Mouse (Mus musculus): ENCODE results near the gene Cdh13. TPM values are rescaled to one million over a fixed set of nuclear protein-coding genes. Genes with fewer than 3 reads are reported as not detected.

Gene Cdh13
- polyA plus RNA-seq, 1 experiment from 2014 or later, result 18.2 TPM

GRCm38 (mm10) chr8:118379657-118380056 is 96.1 kb downstream of the Cdh13 start:
- Histone ChIP-seq H3K9me3 (ENCODE audit: control insufficient read depth, low read length) (no peaks in the 10 kb centered on the region), H3K4me2 (ENCODE audit: low read length) (no peak overlapping the region), H3K9ac (ENCODE audit: low read length) (no peak overlapping the region), H3K4me1 (replicated peaks; ENCODE audit: control insufficient read depth, insufficient read depth, low read length) (no peaks in the 10 kb centered on the region), H3K4me3 (ENCODE audit: low read depth, low read length) (no peak overlapping the region), H3K36me3 (ENCODE audit: control insufficient read depth, insufficient read depth, low read length) (no peaks in the 10 kb centered on the region), H3K27ac (ENCODE audit: low read depth) (no peak overlapping the region), H3K27me3 (replicated peaks; ENCODE audit: control insufficient read depth, insufficient read depth, low read length) (no peaks in the 10 kb centered on the region)
- ATAC-seq (replicated peaks; ENCODE audit: low FRiP score, low TSS enrichment, low read depth) (no peak), DNase-seq (ENCODE audit: low spot score) (no peak)
- 51% methylated on average over 3 of the region's 3 CpGs for WGBS

GRCm38 (mm10) chr8:118380058-118380457 is 96.5 kb downstream of the Cdh13 start:
- no peak for ATAC-seq (replicated peaks; ENCODE audit: low FRiP score, low TSS enrichment, low read depth)
- Histone ChIP-seq H3K27me3 (replicated peaks; ENCODE audit: control insufficient read depth, insufficient read depth, low read length) (no peaks in the 10 kb centered on the region), H3K9ac (ENCODE audit: low read length) (no peak overlapping the region), H3K27ac (ENCODE audit: low read depth) (no peak overlapping the region), H3K9me3 (ENCODE audit: control insufficient read depth, low read length) (no peaks in the 10 kb centered on the region), H3K36me3 (ENCODE audit: control insufficient read depth, insufficient read depth, low read length) (no peaks in the 10 kb centered on the region), H3K4me1 (replicated peaks; ENCODE audit: control insufficient read depth, insufficient read depth, low read length) (no peaks in the 10 kb centered on the region), H3K4me3 (ENCODE audit: low read depth, low read length) (no peak overlapping the region), H3K4me2 (ENCODE audit: low read length) (no peak overlapping the region)
- no peak for DNase-seq (ENCODE audit: low spot score)
- 67% methylated on average over 8 of the region's 8 CpGs for WGBS

GRCm38 (mm10) chr8:118380782-118381181 is 97.2 kb downstream of the Cdh13 start:
- ATAC-seq (replicated peaks; ENCODE audit: low FRiP score, low TSS enrichment, low read depth), result no peak
- WGBS, result 63% methylated on average over 9 of the region's 9 CpGs

GRCm38 (mm10) chr8:118381641-118382040 is 98.1 kb downstream of the Cdh13 start:
- no peak overlapping the region for H3K4me2 ChIP-seq (ENCODE audit: low read length)
- WGBS, result 91% methylated on average over 7 of the region's 7 CpGs

More at GRCm38 (mm10) chr8:118380782-118381181, 97.2 kb downstream of the Cdh13 start:
- H3K4me1 ChIP-seq (replicated peaks; ENCODE audit: control insufficient read depth, insufficient read depth, low read length), result no peaks in the 10 kb centered on the region
- H3K9ac ChIP-seq (ENCODE audit: low read length), result no peak overlapping the region
- H3K4me2 ChIP-seq (ENCODE audit: low read length), result no peak overlapping the region
- H3K9me3 ChIP-seq (ENCODE audit: control insufficient read depth, low read length), result no peaks in the 10 kb centered on the region
- no peak overlapping the region for H3K27ac ChIP-seq (ENCODE audit: low read depth)
- no peak overlapping the region for H3K4me3 ChIP-seq (ENCODE audit: low read depth, low read length)
- DNase-seq (ENCODE audit: low spot score), result no peak
- H3K36me3 ChIP-seq (ENCODE audit: control insufficient read depth, insufficient read depth, low read length), result no peaks in the 10 kb centered on the region
- H3K27me3 ChIP-seq (replicated peaks; ENCODE audit: control insufficient read depth, insufficient read depth, low read length), result no peaks in the 10 kb centered on the region

GRCm38 (mm10) chr8:118384314-118384713 is 100.8 kb downstream of the Cdh13 start:
- ATAC-seq (replicated peaks; ENCODE audit: low FRiP score, low TSS enrichment, low read depth) (no peak), DNase-seq (ENCODE audit: low spot score) (no peak)
- no peak overlapping the region for H3K4me2 ChIP-seq (ENCODE audit: low read length)
- no peaks in the 10 kb centered on the region for H3K9me3 ChIP-seq (ENCODE audit: control insufficient read depth, low read length)
- WGBS, result 83% methylated on average over 5 of the region's 5 CpGs
- H3K9ac ChIP-seq (ENCODE audit: low read length), result no peak overlapping the region
- H3K36me3 ChIP-seq (ENCODE audit: control insufficient read depth, insufficient read depth, low read length), result no peaks in the 10 kb centered on the region
- H3K4me3 ChIP-seq (ENCODE audit: low read depth, low read length), result no peak overlapping the region
- no peaks in the 10 kb centered on the region for H3K4me1 ChIP-seq (replicated peaks; ENCODE audit: control insufficient read depth, insufficient read depth, low read length)
- no peak overlapping the region for H3K27ac ChIP-seq (ENCODE audit: low read depth)
- H3K27me3 ChIP-seq (replicated peaks; ENCODE audit: control insufficient read depth, insufficient read depth, low read length), result no peaks in the 10 kb centered on the region

More at GRCm38 (mm10) chr8:118381641-118382040, 98.1 kb downstream of the Cdh13 start:
- Histone ChIP-seq H3K27ac (ENCODE audit: low read depth) (no peak overlapping the region), H3K9ac (ENCODE audit: low read length) (no peak overlapping the region), H3K9me3 (ENCODE audit: control insufficient read depth, low read length) (no peaks in the 10 kb centered on the region), H3K27me3 (replicated peaks; ENCODE audit: control insufficient read depth, insufficient read depth, low read length) (no peaks in the 10 kb centered on the region), H3K4me3 (ENCODE audit: low read depth, low read length) (no peak overlapping the region), H3K4me1 (replicated peaks; ENCODE audit: control insufficient read depth, insufficient read depth, low read length) (no peaks in the 10 kb centered on the region), H3K36me3 (ENCODE audit: control insufficient read depth, insufficient read depth, low read length) (no peaks in the 10 kb centered on the region)
- ATAC-seq (replicated peaks; ENCODE audit: low FRiP score, low TSS enrichment, low read depth) (no peak), DNase-seq (ENCODE audit: low spot score) (no peak)

GRCm38 (mm10) chr8:118389456-118389855 is 105.9 kb downstream of the Cdh13 start:
- ATAC-seq (replicated peaks; ENCODE audit: low FRiP score, low TSS enrichment, low read depth), result no peak
- DNase-seq (ENCODE audit: low spot score), result no peak
- no peak overlapping the region for H3K4me2 ChIP-seq (ENCODE audit: low read length)
- no peak overlapping the region for H3K9ac ChIP-seq (ENCODE audit: low read length)
- no peaks in the 10 kb centered on the region for H3K27me3 ChIP-seq (replicated peaks; ENCODE audit: control insufficient read depth, insufficient read depth, low read length)
- no peak overlapping the region for H3K4me3 ChIP-seq (ENCODE audit: low read depth, low read length)
- 81% methylated on average over 3 of the region's 3 CpGs for WGBS
- no peaks in the 10 kb centered on the region for H3K36me3 ChIP-seq (ENCODE audit: control insufficient read depth, insufficient read depth, low read length)
- H3K9me3 ChIP-seq (ENCODE audit: control insufficient read depth, low read length), result 0 out of 2 replicates have a peak, but pooled peaks cover 2% of the 10 kb centered on the region
- no peaks in the 10 kb centered on the region for H3K4me1 ChIP-seq (replicated peaks; ENCODE audit: control insufficient read depth, insufficient read depth, low read length)
- H3K27ac ChIP-seq (ENCODE audit: low read depth), result no peak overlapping the region

GRCm38 (mm10) chr8:118393909-118394650 is 110.5 kb downstream of the Cdh13 start:
- Histone ChIP-seq H3K27me3 (replicated peaks; ENCODE audit: control insufficient read depth, insufficient read depth, low read length) (no peaks in the 10 kb centered on the region), H3K9me3 (ENCODE audit: control insufficient read depth, low read length) (0 out of 2 replicates have a peak, but pooled peaks cover 2% of the 10 kb centered on the region), H3K4me1 (replicated peaks; ENCODE audit: control insufficient read depth, insufficient read depth, low read length) (no peaks in the 10 kb centered on the region), H3K4me2 (ENCODE audit: low read length) (no peak overlapping the region), H3K9ac (ENCODE audit: low read length) (no peak overlapping the region), H3K27ac (ENCODE audit: low read depth) (no peak overlapping the region), H3K36me3 (ENCODE audit: control insufficient read depth, insufficient read depth, low read length) (no peaks in the 10 kb centered on the region), H3K4me3 (ENCODE audit: low read depth, low read length) (no peak overlapping the region)
- DNase-seq (ENCODE audit: low spot score) (no peak), ATAC-seq (replicated peaks; ENCODE audit: low FRiP score, low TSS enrichment, low read depth) (no peak)
- 81% methylated on average over 7 of the region's 7 CpGs for WGBS

GRCm38 (mm10) chr8:118395178-118395577 is 111.6 kb downstream of the Cdh13 start:
- no peak for DNase-seq (ENCODE audit: low spot score)
- Histone ChIP-seq H3K4me3 (ENCODE audit: low read depth, low read length) (no peak overlapping the region), H3K9me3 (ENCODE audit: control insufficient read depth, low read length) (0 out of 2 replicates have a peak, but pooled peaks cover 1% of the 10 kb centered on the region), H3K9ac (ENCODE audit: low read length) (no peak overlapping the region), H3K27me3 (replicated peaks; ENCODE audit: control insufficient read depth, insufficient read depth, low read length) (no peaks in the 10 kb centered on the region), H3K4me1 (replicated peaks; ENCODE audit: control insufficient read depth, insufficient read depth, low read length) (no peaks in the 10 kb centered on the region), H3K4me2 (ENCODE audit: low read length) (no peak overlapping the region), H3K27ac (ENCODE audit: low read depth) (no peak overlapping the region), H3K36me3 (ENCODE audit: control insufficient read depth, insufficient read depth, low read length) (no peaks in the 10 kb centered on the region)
- ATAC-seq (replicated peaks; ENCODE audit: low FRiP score, low TSS enrichment, low read depth), result no peak
- WGBS, result 50% methylated on average over 4 of the region's 4 CpGs

- H3K4me1 ChIP-seq (replicated peaks; ENCODE audit: control insufficient read depth, insufficient read depth, low read length), result no peaks in the 10 kb centered on the region; the same call in 1 of the 2 replicates
- H3K4me3 ChIP-seq (ENCODE audit: low read depth, low read length), result no peak overlapping the region
- peaks cover 8% of the 10 kb centered on the region; the same call in 1 of the 2 replicates for H3K9me3 ChIP-seq (ENCODE audit: control insufficient read depth, low read length)
- no peak overlapping the region for H3K27ac ChIP-seq (ENCODE audit: low read depth)
- no peak overlapping the region for H3K9ac ChIP-seq (ENCODE audit: low read length)
- DNase-seq (ENCODE audit: low spot score) (no peak), ATAC-seq (replicated peaks; ENCODE audit: low FRiP score, low TSS enrichment, low read depth) (no peak)
- no peaks in the 10 kb centered on the region for H3K27me3 ChIP-seq (replicated peaks; ENCODE audit: control insufficient read depth, insufficient read depth, low read length)
- no peak overlapping the region for H3K4me2 ChIP-seq (ENCODE audit: low read length)
- 84% methylated on average over 3 of the region's 3 CpGs for WGBS
- H3K36me3 ChIP-seq (ENCODE audit: control insufficient read depth, insufficient read depth, low read length), result no peaks in the 10 kb centered on the region
These were observed 121.3 kb downstream of the Cdh13 start for GRCm38 (mm10) chr8:118404836-118405235.

Measured in intestine, embryonic 14.5 days (tissue).